Mouse (Mus musculus): ENCODE measurements around the gene Aanat. TPM values are rescaled to one million over a fixed set of nuclear protein-coding genes. Genes with fewer than 3 reads are reported as not detected.

The Aanat gene
- polyA plus RNA-seq, 1 experiment from 2014 or later: not detected

DNA sequence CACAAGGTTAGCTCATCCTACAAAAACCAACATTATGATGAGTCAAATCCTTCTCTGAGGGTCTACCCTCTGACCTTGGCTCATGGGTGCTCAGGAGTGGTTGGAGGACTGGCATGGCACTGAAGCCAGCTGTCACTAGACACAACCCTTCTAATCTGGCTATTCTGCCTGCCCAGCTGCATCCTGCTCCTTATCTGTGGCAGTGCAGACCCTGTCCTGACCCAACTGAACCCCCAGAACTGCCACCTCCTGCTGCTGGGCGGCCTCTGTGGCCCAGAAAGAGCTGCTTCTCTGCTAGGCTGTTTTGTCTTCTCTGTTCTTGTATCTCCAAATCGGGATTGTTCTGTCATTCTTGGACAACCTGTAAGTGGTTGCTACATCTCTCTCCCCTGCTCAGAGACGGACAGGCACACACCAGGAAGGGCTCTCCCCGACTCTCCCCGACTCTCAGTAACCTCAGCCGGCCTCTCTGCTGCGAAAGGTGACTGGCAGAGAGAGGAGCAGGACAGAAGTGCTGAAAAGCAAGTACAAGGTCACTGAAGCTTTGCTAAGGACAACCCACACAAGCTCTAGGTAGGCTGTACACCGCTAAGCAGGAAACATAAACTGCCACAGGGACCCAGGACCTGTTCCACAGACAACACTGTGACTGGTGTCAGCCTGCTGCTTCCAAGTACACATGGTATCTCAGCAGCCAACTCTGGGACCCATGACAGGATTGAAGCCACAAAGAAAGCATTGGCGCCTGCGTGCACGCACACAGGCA lies 36.8 kb upstream of the Aanat start:
- 92% methylated on average over 11 of the region's 11 CpGs for WGBS
- peaks cover 16% of the 10 kb centered on the region for H3K36me3 ChIP-seq (ENCODE audit: control insufficient read depth, insufficient read depth, low read length)
- H3K9me3 ChIP-seq (ENCODE audit: control insufficient read depth, low read length): no peaks in the 10 kb centered on the region
- no peak overlapping the region for H3K4me2 ChIP-seq (ENCODE audit: low read depth)
- no peak overlapping the region for H3K9ac ChIP-seq (ENCODE audit: low read length)
- H3K27ac ChIP-seq (ENCODE audit: low read depth, low read length): no peak overlapping the region
- H3K4me3 ChIP-seq (ENCODE audit: low read depth, low read length): no peak overlapping the region
- DNase-seq (ENCODE audit: low spot score) (no peak), ATAC-seq (ENCODE audit: insufficient read depth, low FRiP score, low TSS enrichment) (no peak)
- no peaks in the 10 kb centered on the region; the same call in none of the 2 replicates for H3K4me1 ChIP-seq (ENCODE audit: control insufficient read depth, insufficient read depth, low read length)
- H3K27me3 ChIP-seq (ENCODE audit: control insufficient read depth, insufficient read depth, low read length): no peaks in the 10 kb centered on the region

- H3K9me3 ChIP-seq (ENCODE audit: control insufficient read depth, low read length): no peaks in the 10 kb centered on the region
- no peaks in the 10 kb centered on the region; the same call in none of the 2 replicates for H3K4me1 ChIP-seq (ENCODE audit: control insufficient read depth, insufficient read depth, low read length)
- no peak overlapping the region for H3K4me2 ChIP-seq (ENCODE audit: low read depth)
- no peak overlapping the region for H3K27ac ChIP-seq (ENCODE audit: low read depth, low read length)
- WGBS: 82% methylated on average over 7 of the region's 7 CpGs
- DNase-seq (ENCODE audit: low spot score): no peak
- H3K27me3 ChIP-seq (ENCODE audit: control insufficient read depth, insufficient read depth, low read length): no peaks in the 10 kb centered on the region
- ATAC-seq (ENCODE audit: insufficient read depth, low FRiP score, low TSS enrichment): no peak
- no peak overlapping the region for H3K4me3 ChIP-seq (ENCODE audit: low read depth, low read length)
- no peak overlapping the region for H3K9ac ChIP-seq (ENCODE audit: low read length)
- H3K36me3 ChIP-seq (ENCODE audit: control insufficient read depth, insufficient read depth, low read length): peaks cover 9% of the 10 kb centered on the region
Observed at GRCm38 (mm10) chr11:116550748-116551147, 35.5 kb upstream of the Aanat start.

- no peak overlapping the region for H3K9ac ChIP-seq (ENCODE audit: low read length)
- no peaks in the 10 kb centered on the region for H3K9me3 ChIP-seq (ENCODE audit: control insufficient read depth, low read length)
- 57% methylated on average over 1 of the region's 1 CpGs for WGBS
- H3K4me3 ChIP-seq (ENCODE audit: low read depth, low read length): no peak overlapping the region
- DNase-seq (ENCODE audit: low spot score): no peak
- ATAC-seq (ENCODE audit: insufficient read depth, low FRiP score, low TSS enrichment): no peak
- peaks cover 3% of the 10 kb centered on the region for H3K4me1 ChIP-seq (ENCODE audit: control insufficient read depth, insufficient read depth, low read length)
- H3K27ac ChIP-seq (ENCODE audit: low read depth, low read length): no peak overlapping the region
- H3K27me3 ChIP-seq (ENCODE audit: control insufficient read depth, insufficient read depth, low read length): no peaks in the 10 kb centered on the region
- peaks cover 2% of the 10 kb centered on the region for H3K36me3 ChIP-seq (ENCODE audit: control insufficient read depth, insufficient read depth, low read length)
- H3K4me2 ChIP-seq (ENCODE audit: low read depth): no peak overlapping the region
Observed at GRCm38 (mm10) chr11:116552194-116552593, 34.0 kb upstream of the Aanat start.

DNA sequence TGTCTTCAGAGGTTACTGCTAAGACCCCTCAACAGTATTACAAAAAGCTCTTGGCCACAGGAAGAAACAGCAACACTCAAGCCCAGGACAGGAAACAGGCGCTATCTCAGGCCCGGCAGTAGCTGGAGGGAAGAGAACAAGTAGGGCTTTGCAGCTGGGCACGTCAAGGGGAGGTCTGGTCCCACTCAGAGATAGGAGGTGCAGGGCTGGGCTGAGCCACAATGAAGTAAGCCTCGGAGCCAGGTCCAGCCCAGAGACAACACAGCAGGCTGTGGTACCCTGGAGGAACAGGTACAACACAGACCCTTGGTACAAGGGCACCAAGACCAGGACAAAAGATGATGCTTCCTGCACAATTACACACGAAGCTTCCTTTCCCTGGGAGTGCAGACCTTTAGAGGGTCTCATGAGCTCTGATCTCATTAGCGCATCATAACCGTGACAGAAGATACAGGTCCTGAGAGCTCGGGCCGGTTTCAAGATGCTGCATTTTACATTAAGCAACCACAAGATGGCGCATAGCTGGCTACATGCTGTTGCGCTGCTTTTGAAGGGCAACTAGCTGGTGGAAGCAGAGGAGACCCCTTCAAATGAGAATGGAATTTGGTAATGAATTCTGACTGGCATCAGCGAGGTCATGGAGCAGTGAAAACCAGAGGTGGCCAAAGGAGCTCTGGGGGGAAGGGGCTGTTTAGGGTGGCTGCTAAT lies 31.9 kb upstream of the Aanat start:
- H3K27me3 ChIP-seq (ENCODE audit: control insufficient read depth, insufficient read depth, low read length): no peaks in the 10 kb centered on the region
- no peak overlapping the region for H3K9ac ChIP-seq (ENCODE audit: low read length)
- peaks cover 7% of the 10 kb centered on the region for H3K4me1 ChIP-seq (ENCODE audit: control insufficient read depth, insufficient read depth, low read length)
- no peak overlapping the region for H3K4me2 ChIP-seq (ENCODE audit: low read depth)
- H3K27ac ChIP-seq (ENCODE audit: low read depth, low read length): no peak overlapping the region
- no peaks in the 10 kb centered on the region for H3K9me3 ChIP-seq (ENCODE audit: control insufficient read depth, low read length)
- no peaks in the 10 kb centered on the region for H3K36me3 ChIP-seq (ENCODE audit: control insufficient read depth, insufficient read depth, low read length)
- ATAC-seq (ENCODE audit: insufficient read depth, low FRiP score, low TSS enrichment): no peak
- peak; percentile 63 for DNase-seq (ENCODE audit: low spot score)
- WGBS: 56% methylated on average over 12 of the region's 12 CpGs
- no peak overlapping the region for H3K4me3 ChIP-seq (ENCODE audit: low read depth, low read length)

- DNase-seq (ENCODE audit: low spot score) (no peak), ATAC-seq (ENCODE audit: insufficient read depth, low FRiP score, low TSS enrichment) (no peak)
- H3K9me3 ChIP-seq (ENCODE audit: control insufficient read depth, low read length): no peaks in the 10 kb centered on the region
- no peak overlapping the region for H3K4me3 ChIP-seq (ENCODE audit: low read depth, low read length)
- H3K9ac ChIP-seq (ENCODE audit: low read length): no peak overlapping the region
- H3K27me3 ChIP-seq (ENCODE audit: control insufficient read depth, insufficient read depth, low read length): no peaks in the 10 kb centered on the region
- peaks cover 7% of the 10 kb centered on the region for H3K4me1 ChIP-seq (ENCODE audit: control insufficient read depth, insufficient read depth, low read length)
- WGBS: 74% methylated on average over 1 of the region's 1 CpGs
- no peak overlapping the region for H3K27ac ChIP-seq (ENCODE audit: low read depth, low read length)
- H3K4me2 ChIP-seq (ENCODE audit: low read depth): no peak overlapping the region
- no peaks in the 10 kb centered on the region for H3K36me3 ChIP-seq (ENCODE audit: control insufficient read depth, insufficient read depth, low read length)
Observed at GRCm38 (mm10) chr11:116555572-116555971, 30.7 kb upstream of the Aanat start.

- Histone ChIP-seq H3K4me3 (ENCODE audit: low read depth, low read length) (no peak overlapping the region), H3K9ac (ENCODE audit: low read length) (no peak overlapping the region), H3K9me3 (ENCODE audit: control insufficient read depth, low read length) (no peaks in the 10 kb centered on the region), H3K27me3 (ENCODE audit: control insufficient read depth, insufficient read depth, low read length) (no peaks in the 10 kb centered on the region), H3K36me3 (ENCODE audit: control insufficient read depth, insufficient read depth, low read length) (no peaks in the 10 kb centered on the region), H3K4me2 (ENCODE audit: low read depth) (no peak overlapping the region), H3K4me1 (ENCODE audit: control insufficient read depth, insufficient read depth, low read length) (peaks cover 7% of the 10 kb centered on the region), H3K27ac (ENCODE audit: low read depth, low read length) (no peak overlapping the region)
- ATAC-seq (ENCODE audit: insufficient read depth, low FRiP score, low TSS enrichment): no peak
- WGBS: 63% methylated on average over 6 of the region's 6 CpGs
- DNase-seq (ENCODE audit: low spot score): no peak
Observed at GRCm38 (mm10) chr11:116556308-116556707, 29.9 kb upstream of the Aanat start.

- ATAC-seq (ENCODE audit: insufficient read depth, low FRiP score, low TSS enrichment): no peak
- WGBS: 58% methylated on average over 7 of the region's 7 CpGs
- Histone ChIP-seq H3K36me3 (ENCODE audit: control insufficient read depth, insufficient read depth, low read length) (no peaks in the 10 kb centered on the region), H3K27ac (ENCODE audit: low read depth, low read length) (no peak overlapping the region), H3K4me2 (ENCODE audit: low read depth) (no peak overlapping the region), H3K9me3 (ENCODE audit: control insufficient read depth, low read length) (no peaks in the 10 kb centered on the region), H3K4me1 (ENCODE audit: control insufficient read depth, insufficient read depth, low read length) (peaks cover 4% of the 10 kb centered on the region), H3K9ac (ENCODE audit: low read length) (no peak overlapping the region), H3K27me3 (ENCODE audit: control insufficient read depth, insufficient read depth, low read length) (no peaks in the 10 kb centered on the region), H3K4me3 (ENCODE audit: low read depth, low read length) (no peak overlapping the region)
- DNase-seq (ENCODE audit: low spot score): no peak
Observed at GRCm38 (mm10) chr11:116565283-116566041, 20.8 kb upstream of the Aanat start.

- H3K36me3 ChIP-seq (ENCODE audit: control insufficient read depth, insufficient read depth, low read length): no peaks in the 10 kb centered on the region
- H3K9ac ChIP-seq (ENCODE audit: low read length): no peak overlapping the region
- no peak overlapping the region for H3K4me2 ChIP-seq (ENCODE audit: low read depth)
- DNase-seq (ENCODE audit: low spot score) (no peak), ATAC-seq (ENCODE audit: insufficient read depth, low FRiP score, low TSS enrichment) (no peak)
- H3K9me3 ChIP-seq (ENCODE audit: control insufficient read depth, low read length): no peaks in the 10 kb centered on the region
- no peaks in the 10 kb centered on the region for H3K27me3 ChIP-seq (ENCODE audit: control insufficient read depth, insufficient read depth, low read length)
- 76% methylated on average over 8 of the region's 8 CpGs for WGBS
- H3K4me1 ChIP-seq (ENCODE audit: control insufficient read depth, insufficient read depth, low read length): peaks cover 12% of the 10 kb centered on the region
- H3K4me3 ChIP-seq (ENCODE audit: low read depth, low read length): no peak overlapping the region
- H3K27ac ChIP-seq (ENCODE audit: low read depth, low read length): no peak overlapping the region
Observed at GRCm38 (mm10) chr11:116567531-116567930, 18.7 kb upstream of the Aanat start.
